Mouse (Mus musculus) midbrain, embryonic 14.5 days (tissue): ENCODE results near the gene Birc5. TPM values are rescaled to one million over a fixed set of nuclear protein-coding genes. Genes with fewer than 3 reads are reported as not detected.

Experiments used
- ATAC-seq: fragments of 200-750 bp; cut with Nextera tagmentation; 2 replicates; pipeline ENCODE4 v1.8.0; 2017; ENCODE audit warnings: moderate number of reproducible peaks, moderate library complexity; ENCODE audit not compliant: low FRiP score, low TSS enrichment
- DNase-seq: peaks from one replicate; pipeline ENCODE4 v3.0.0-alpha.2; 2015
- H3K27ac ChIP-seq: fragments of 300-500 bp; sonication (generic); replicated peaks from 2 replicates; pipeline ENCODE4 v1.5.1; 2014; ENCODE audit warnings: mild to moderate bottlenecking, low read depth, low read length, moderate library complexity
- H3K27me3 ChIP-seq: fragments of 300-500 bp; sonication (generic); 2 replicates; pipeline ENCODE4 v1.6.1; 2014; ENCODE audit warnings: low read length, control low read depth, mixed read lengths; ENCODE audit not compliant: control insufficient read depth, insufficient read depth
- H3K36me3 ChIP-seq: fragments of 300-500 bp; sonication (generic); 2 replicates; pipeline ENCODE4 v1.6.1; 2014; ENCODE audit warnings: low read length, control low read depth; ENCODE audit not compliant: control insufficient read depth, insufficient read depth
- H3K4me1 ChIP-seq: fragments of 300-500 bp; sonication (generic); 2 replicates; pipeline ENCODE4 v1.6.1; 2014; ENCODE audit warnings: mild to moderate bottlenecking, antibody characterized with exemption, low read length, control low read depth; ENCODE audit not compliant: control insufficient read depth, insufficient read depth
- H3K4me2 ChIP-seq: fragments of 300-500 bp; sonication (generic); 2 replicates; pipeline ENCODE4 v1.6.1; 2014; ENCODE audit warnings: mild to moderate bottlenecking, low read length, moderate library complexity
- H3K4me3 ChIP-seq: fragments of 300-500 bp; sonication (generic); replicated peaks from 2 replicates; pipeline ENCODE4 v1.5.1; 2014; ENCODE audit warnings: low read depth, low read length
- H3K9ac ChIP-seq: fragments of 300-500 bp; sonication (generic); replicated peaks from 2 replicates; pipeline ENCODE4 v1.6.1; 2014; ENCODE audit warnings: mild to moderate bottlenecking, low read length, moderate library complexity
- H3K9me3 ChIP-seq: fragments of 300-500 bp; sonication (generic); 2 replicates; pipeline ENCODE4 v1.6.1; 2016; ENCODE audit warnings: low read length, control low read depth, mixed read lengths; ENCODE audit not compliant: control insufficient read depth
- WGBS: fragments of 180-500 bp; shearing (Covaris S2); extraction: QIAGEN DNeasy Blood & Tissue Kit; methylation state at CpG from one replicate; pipeline ENCODE4 v1.1.7; 2014; 5-methylcytosine and 5-hydroxymethylcytosine counted together
- polyA plus RNA-seq: library from polyadenylated mRNA; unstranded; fragments of >200 nt; fragmentation: Nextera tagmentation; extraction: Ambion mirVana; gene quantifications from 2 replicates; pipeline ENCODE4 v1.2.1, GENCODE M21; 2014

Birc5 gene
- polyA plus RNA-seq, 1 experiment from 2014 or later, result 50.1 TPM

DNA sequence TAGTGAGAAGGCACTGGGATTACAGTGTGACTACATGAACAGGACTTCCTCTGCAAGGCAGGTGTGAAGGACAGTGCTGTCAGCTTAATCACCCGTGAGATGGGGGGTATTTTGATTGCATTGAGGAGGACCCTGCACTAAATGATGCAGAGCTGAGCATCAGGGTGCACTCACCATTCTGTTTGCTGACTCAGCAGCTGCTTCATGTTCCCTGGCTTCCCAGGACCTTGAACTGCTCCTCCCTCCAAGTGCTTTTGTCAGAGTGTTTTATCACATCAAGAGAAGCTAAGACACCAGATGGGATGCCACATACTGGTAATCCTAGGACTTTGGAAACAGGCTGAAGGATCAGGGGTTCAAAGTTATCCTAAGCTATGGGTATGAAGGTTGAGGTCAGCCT lies 6.9 kb downstream of the Birc5 start:
- no peak overlapping the region for H3K4me3 ChIP-seq

GRCm38 (mm10) chr11:117857462-117857861 lies 8.4 kb downstream of the Birc5 start:
- Histone ChIP-seq H3K4me3 (no peak overlapping the region), H3K36me3 (0 out of 2 replicates have a peak, but pooled peaks cover 3% of the 10 kb centered on the region), H3K9me3 (no peaks in the 10 kb centered on the region), H3K27ac (no peak overlapping the region), H3K4me1 (no peaks in the 10 kb centered on the region), H3K4me2 (no peak overlapping the region), H3K9ac (no peak overlapping the region), H3K27me3 (peaks cover 11% of the 10 kb centered on the region; the same call in 1 of the 2 replicates)
- DNase-seq (no peak), ATAC-seq (no peak)
- 92% methylated on average over 10 of the region's 10 CpGs for WGBS

More for the DNA sequence above, 6.9 kb downstream of the Birc5 start:
- no peak overlapping the region for H3K4me2 ChIP-seq
- H3K27ac ChIP-seq, result no peak overlapping the region
- no peak for DNase-seq
- 93% methylated on average over 1 of the region's 1 CpGs for WGBS
- no peak for ATAC-seq
- no peak overlapping the region for H3K9ac ChIP-seq
- 0 out of 2 replicates have a peak, but pooled peaks cover 3% of the 10 kb centered on the region for H3K36me3 ChIP-seq
- peaks cover 7% of the 10 kb centered on the region; the same call in 1 of the 2 replicates for H3K27me3 ChIP-seq
- H3K4me1 ChIP-seq, result no peaks in the 10 kb centered on the region
- no peaks in the 10 kb centered on the region for H3K9me3 ChIP-seq

GRCm38 (mm10) chr11:117858392-117858791 lies 9.3 kb downstream of the Birc5 start:
- Histone ChIP-seq H3K4me2 (no peak overlapping the region), H3K9ac (no peak overlapping the region), H3K36me3 (0 out of 2 replicates have a peak, but pooled peaks cover 3% of the 10 kb centered on the region), H3K4me1 (0 out of 2 replicates have a peak, but pooled peaks cover 2% of the 10 kb centered on the region), H3K27ac (no peak overlapping the region), H3K27me3 (peaks cover 11% of the 10 kb centered on the region; the same call in 1 of the 2 replicates), H3K9me3 (no peaks in the 10 kb centered on the region), H3K4me3 (no peak overlapping the region)
- ATAC-seq (no peak), DNase-seq (no peak)
- WGBS, result 63% methylated on average over 3 of the region's 3 CpGs

DNA sequence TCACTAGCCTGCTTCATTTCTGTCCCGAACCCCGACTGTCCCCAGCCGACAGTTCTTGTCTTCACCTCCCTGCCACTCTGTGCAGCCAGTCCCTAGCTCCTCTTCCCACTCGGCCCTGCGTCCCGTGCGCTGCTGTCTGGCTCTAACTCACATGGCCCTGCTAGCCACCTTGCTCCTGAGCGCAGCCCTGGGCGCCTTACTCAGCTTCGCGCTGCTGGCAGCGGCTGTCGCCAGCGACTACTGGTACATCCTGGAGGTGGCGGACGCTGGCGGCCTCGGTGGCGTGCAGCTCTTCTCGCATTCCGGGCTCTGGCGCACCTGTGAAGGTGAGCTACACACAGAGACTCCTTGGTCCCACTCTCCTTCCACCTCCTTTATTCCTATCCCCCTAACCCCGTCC lies 11.6 kb downstream of the Birc5 start, which contains the start of gene Tmem235:
TSS of gene Tmem235 (plus strand) at position 152 of the 400 bp plus-strand sequence.
- Histone ChIP-seq H3K27ac (no peak within 1 kb of the TSS), H3K9ac (no peak within 1 kb of the TSS), H3K4me3 (no peak within 1 kb of the TSS), H3K9me3 (no peaks in the 10 kb centered on the region), H3K4me2 (peak within 1 kb of the TSS; percentile 15; the same call in 1 of the 2 replicates), H3K27me3 (peaks cover 11% of the 10 kb centered on the region; the same call in 1 of the 2 replicates), H3K36me3 (0 out of 2 replicates have a peak, but pooled peaks cover 3% of the 10 kb centered on the region), H3K4me1 (peaks cover 4% of the 10 kb centered on the region; the same call in 1 of the 2 replicates)
- ATAC-seq (no peak), DNase-seq (no peak)
- 4% methylated on average over 23 of the region's 23 CpGs for WGBS

- H3K9me3 ChIP-seq, result no peaks in the 10 kb centered on the region
- ATAC-seq (no peak), DNase-seq (no peak)
- WGBS, result 22% methylated on average over 11 of the region's 11 CpGs
- no peaks in the 10 kb centered on the region for H3K36me3 ChIP-seq
- H3K4me3 ChIP-seq, result no peak overlapping the region
- H3K4me1 ChIP-seq, result peaks cover 14% of the 10 kb centered on the region
- H3K9ac ChIP-seq, result no peak overlapping the region
- H3K27ac ChIP-seq, result no peak overlapping the region
- H3K4me2 ChIP-seq, result no peak overlapping the region
- H3K27me3 ChIP-seq, result peaks cover 11% of the 10 kb centered on the region; the same call in 1 of the 2 replicates
Measured at GRCm38 (mm10) chr11:117863174-117863856, 14.3 kb downstream of the Birc5 start.

DNA sequence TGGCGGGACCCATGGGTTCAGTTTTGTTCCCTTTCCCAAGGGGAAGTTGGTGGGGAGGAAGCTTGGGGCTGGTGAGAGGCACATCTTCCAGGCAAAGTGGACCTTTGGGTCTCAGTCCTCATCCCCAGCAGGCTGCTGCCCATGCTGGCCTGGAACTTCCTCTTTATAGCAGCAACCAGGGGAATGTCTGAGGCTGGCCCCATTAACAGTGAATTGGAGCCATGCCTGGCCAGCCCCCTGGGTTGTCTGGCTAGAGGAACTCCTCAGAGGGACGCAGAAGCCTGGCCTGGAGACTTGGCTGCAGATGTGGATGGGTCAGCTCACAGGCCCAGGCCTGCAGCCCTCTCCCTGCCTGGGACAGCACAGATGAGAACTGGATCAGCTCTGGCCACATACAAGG lies 15.8 kb downstream of the Birc5 start:
- no peak overlapping the region for H3K9ac ChIP-seq
- no peaks in the 10 kb centered on the region for H3K9me3 ChIP-seq
- H3K4me1 ChIP-seq, result peaks cover 14% of the 10 kb centered on the region
- DNase-seq (no peak), ATAC-seq (no peak)
- peaks cover 11% of the 10 kb centered on the region; the same call in 1 of the 2 replicates for H3K27me3 ChIP-seq
- H3K4me3 ChIP-seq, result no peak overlapping the region
- no peak overlapping the region for H3K4me2 ChIP-seq
- H3K36me3 ChIP-seq, result no peaks in the 10 kb centered on the region
- no peak overlapping the region for H3K27ac ChIP-seq
- WGBS, result 80% methylated on average over 2 of the region's 2 CpGs

DNA sequence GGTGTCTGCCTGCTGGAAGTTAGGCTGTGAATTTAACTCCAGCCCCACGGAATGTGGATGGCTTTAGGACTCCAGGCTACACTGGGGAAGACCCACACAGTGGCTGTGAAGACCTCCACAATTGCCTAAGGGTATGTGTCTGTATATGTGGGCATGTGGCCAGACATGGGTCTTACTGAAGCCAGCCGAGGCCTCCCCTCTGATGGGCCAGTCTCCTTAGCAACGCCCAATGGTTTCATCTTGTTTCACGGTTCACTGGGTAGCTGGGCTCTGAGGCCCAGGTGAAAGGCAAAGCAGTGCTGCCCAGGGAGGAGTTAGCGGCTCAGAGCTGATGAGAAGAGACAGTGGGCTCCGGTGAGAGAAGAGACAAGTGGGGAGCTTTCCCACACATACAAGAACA lies 16.9 kb downstream of the Birc5 start:
- H3K27me3 ChIP-seq, result peaks cover 4% of the 10 kb centered on the region; the same call in 1 of the 2 replicates
- peaks cover 14% of the 10 kb centered on the region for H3K4me1 ChIP-seq
- DNase-seq, result peak; percentile 75
- no peak overlapping the region for H3K4me3 ChIP-seq
- ATAC-seq, result no peak; the same call in 1 of the 2 replicates
- 9% methylated on average over 6 of the region's 6 CpGs for WGBS
- H3K9me3 ChIP-seq, result no peaks in the 10 kb centered on the region
- no peak overlapping the region for H3K4me2 ChIP-seq
- H3K36me3 ChIP-seq, result no peaks in the 10 kb centered on the region
- H3K9ac ChIP-seq, result 0 out of 2 replicates have a peak overlapping the region, but pooled peaks have one; percentile 20
- peak overlapping the region; percentile 71 for H3K27ac ChIP-seq

DNA sequence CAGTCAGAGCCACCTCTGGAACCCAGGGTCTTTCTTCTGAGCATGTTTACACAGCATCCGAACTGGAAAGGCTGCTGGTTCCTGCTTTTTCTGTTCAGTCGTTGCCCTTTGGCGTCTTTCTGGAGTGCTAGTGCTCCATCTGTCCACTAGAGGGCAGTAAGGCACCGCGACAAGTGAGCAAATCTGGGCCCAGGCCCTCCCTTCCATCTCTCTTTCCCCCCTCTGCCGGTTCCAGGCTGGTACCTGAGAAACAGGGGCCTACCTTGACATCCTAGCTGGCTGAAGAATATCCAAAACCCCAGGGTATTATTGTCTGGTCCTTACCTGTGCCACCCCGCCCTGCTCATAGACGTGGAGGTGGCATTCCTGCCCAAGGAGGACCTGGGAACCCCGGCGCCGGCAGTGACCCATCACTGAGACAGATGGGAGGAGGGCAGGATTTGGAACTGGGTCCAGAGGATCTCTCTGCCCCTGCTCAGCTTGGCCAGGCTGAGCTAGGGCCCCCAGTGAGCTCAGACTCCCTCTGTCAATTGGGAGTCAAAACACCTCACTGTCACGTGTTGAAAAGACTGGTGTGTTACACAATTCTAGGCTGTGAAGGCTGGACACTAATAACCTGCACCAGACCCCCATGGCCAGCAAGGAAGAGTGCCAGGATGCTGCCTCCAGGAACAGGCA lies 21.8 kb downstream of the Birc5 start:
- no peaks in the 10 kb centered on the region for H3K9me3 ChIP-seq
- no peak overlapping the region for H3K4me3 ChIP-seq
- no peaks in the 10 kb centered on the region for H3K27me3 ChIP-seq
- peaks cover 17% of the 10 kb centered on the region for H3K4me1 ChIP-seq
- H3K9ac ChIP-seq, result peak overlapping the region; percentile 39; the same call in 1 of the 2 replicates
- H3K4me2 ChIP-seq, result 0 out of 2 replicates have a peak overlapping the region, but pooled peaks have one; percentile 17
- no peaks in the 10 kb centered on the region for H3K36me3 ChIP-seq
- no peak; the same call in 1 of the 2 replicates for ATAC-seq
- peak; percentile 94 for DNase-seq
- 33% methylated on average over 12 of the region's 12 CpGs for WGBS
- H3K27ac ChIP-seq, result no peak overlapping the region
